Mouse (Mus musculus) heart, embryonic 13.5 days (tissue): ENCODE results near the gene Isoc2a. TPM values are rescaled to one million over a fixed set of nuclear protein-coding genes. Genes with fewer than 3 reads are reported as not detected.

Experiments
- ATAC-seq: fragments of 200-750 bp; cut with Nextera tagmentation; 2 replicates; pipeline ENCODE4 v1.8.0; 2017; ENCODE audit warnings: moderate TSS enrichment; ENCODE audit not compliant: insufficient number of reproducible peaks, low FRiP score, low TSS enrichment; ENCODE audit errors: extremely low read depth
- H3K27ac ChIP-seq: fragments of 300-500 bp; sonication (generic); replicated peaks from 2 replicates; pipeline ENCODE4 v1.5.1; 2015; ENCODE audit warnings: moderate library complexity, mild to moderate bottlenecking, inconsistent platforms
- H3K27me3 ChIP-seq: fragments of 300-500 bp; sonication (generic); replicated peaks from 2 replicates; pipeline ENCODE4 v1.6.1; 2015; ENCODE audit warnings: mild to moderate bottlenecking, inconsistent platforms
- H3K36me3 ChIP-seq: fragments of 300-500 bp; sonication (generic); 2 replicates; pipeline ENCODE4 v1.6.1; 2015; ENCODE audit warnings: mild to moderate bottlenecking, inconsistent platforms
- H3K4me1 ChIP-seq: fragments of 300-500 bp; sonication (generic); 2 replicates; pipeline ENCODE4 v1.6.1; 2015; ENCODE audit warnings: inconsistent platforms
- H3K4me2 ChIP-seq: fragments of 300-500 bp; sonication (generic); 2 replicates; pipeline ENCODE4 v1.6.1; 2015; ENCODE audit warnings: inconsistent platforms, mild to moderate bottlenecking, moderate library complexity
- H3K4me3 ChIP-seq: fragments of 300-500 bp; sonication (generic); 2 replicates; pipeline ENCODE4 v1.5.1; 2015; ENCODE audit warnings: moderate library complexity, mild to moderate bottlenecking, inconsistent platforms
- H3K9ac ChIP-seq: fragments of 300-500 bp; sonication (generic); 2 replicates; pipeline ENCODE4 v1.6.1; 2015; ENCODE audit warnings: inconsistent platforms, mild to moderate bottlenecking, moderate library complexity
- H3K9me3 ChIP-seq: fragments of 300-500 bp; sonication (generic); 2 replicates; pipeline ENCODE4 v1.6.1; 2016; ENCODE audit warnings: inconsistent platforms
- WGBS: fragments of 180-500 bp; shearing (Covaris S2); methylation state at CpG from one replicate; pipeline ENCODE4 v1.1.7; 2015; ENCODE audit warnings: mixed read lengths; 5-methylcytosine and 5-hydroxymethylcytosine counted together
- polyA plus RNA-seq: library from polyadenylated mRNA; unstranded; fragments of >200 nt; fragmentation: Nextera tagmentation; extraction: Ambion mirVana; gene quantifications from 2 replicates; pipeline ENCODE4 v1.2.1, GENCODE M21; 2015

The Isoc2a gene
- polyA plus RNA-seq, 1 experiment from 2014 or later: 1.4 TPM

- Histone ChIP-seq H3K36me3 (no peaks in the 10 kb centered on the region), H3K4me3 (peak overlapping the region; percentile 49), H3K9me3 (peaks cover 4% of the 10 kb centered on the region; the same call in 1 of the 2 replicates), H3K4me2 (peak overlapping the region; percentile 71), H3K4me1 (peaks cover 18% of the 10 kb centered on the region), H3K27ac (peak overlapping the region; percentile 87), H3K9ac (peak overlapping the region; percentile 77), H3K27me3 (peaks cover 5% of the 10 kb centered on the region; the same call in 1 of the 2 replicates)
- WGBS: 17% methylated on average over 10 of the region's 11 CpGs
- no peak for ATAC-seq
These were observed 23.5 kb downstream of the Isoc2a start for GRCm38 (mm10) chr7:4900523-4900851.

GRCm38 (mm10) chr7:4901171-4901570, 24.2 kb downstream of the Isoc2a start:
- peaks cover 4% of the 10 kb centered on the region; the same call in 1 of the 2 replicates for H3K9me3 ChIP-seq
- peak overlapping the region; percentile 49 for H3K4me3 ChIP-seq
- H3K4me1 ChIP-seq: peaks cover 18% of the 10 kb centered on the region
- no peak for ATAC-seq
- H3K27me3 ChIP-seq: peaks cover 5% of the 10 kb centered on the region; the same call in 1 of the 2 replicates
- H3K9ac ChIP-seq: no peak overlapping the region
- H3K27ac ChIP-seq: peak overlapping the region; percentile 87; the same call in 1 of the 2 replicates
- 50% methylated on average over 8 of the region's 8 CpGs for WGBS
- H3K36me3 ChIP-seq: no peaks in the 10 kb centered on the region
- H3K4me2 ChIP-seq: peak overlapping the region; percentile 71

- no peaks in the 10 kb centered on the region for H3K36me3 ChIP-seq
- no peak overlapping the region for H3K9ac ChIP-seq
- 75% methylated on average over 9 of the region's 9 CpGs for WGBS
- peaks cover 5% of the 10 kb centered on the region; the same call in 1 of the 2 replicates for H3K27me3 ChIP-seq
- peaks cover 27% of the 10 kb centered on the region for H3K4me1 ChIP-seq
- no peak overlapping the region for H3K4me2 ChIP-seq
- ATAC-seq: no peak
- H3K27ac ChIP-seq: no peak overlapping the region
- H3K4me3 ChIP-seq: no peak overlapping the region
- H3K9me3 ChIP-seq: peaks cover 4% of the 10 kb centered on the region; the same call in 1 of the 2 replicates
These were observed 25.5 kb downstream of the Isoc2a start for GRCm38 (mm10) chr7:4902404-4902803.

- Histone ChIP-seq H3K9me3 (no peaks in the 10 kb centered on the region), H3K36me3 (no peaks in the 10 kb centered on the region), H3K4me3 (no peak within 1 kb of the TSS), H3K4me2 (no peak within 1 kb of the TSS), H3K27me3 (no peaks in the 10 kb centered on the region), H3K9ac (0 out of 2 replicates have a peak within 1 kb of the TSS, but pooled peaks have one; percentile 24), H3K27ac (no peak within 1 kb of the TSS), H3K4me1 (peaks cover 9% of the 10 kb centered on the region; the same call in 1 of the 2 replicates)
- no peak for ATAC-seq
- 34% methylated on average over 10 of the region's 10 CpGs for WGBS
These were observed 29.6 kb downstream of the Isoc2a start, which contains the start of gene Gm36210 for GRCm38 (mm10) chr7:4906466-4906950. TSS of gene Gm36210 (minus strand) at chr7:4906516.

GRCm38 (mm10) chr7:4911561-4911960, 34.6 kb downstream of the Isoc2a start:
- no peaks in the 10 kb centered on the region for H3K9me3 ChIP-seq
- H3K4me3 ChIP-seq: no peak overlapping the region
- H3K27me3 ChIP-seq: no peaks in the 10 kb centered on the region
- no peaks in the 10 kb centered on the region for H3K36me3 ChIP-seq
- WGBS: 31% methylated on average over 9 of the region's 9 CpGs
- no peak overlapping the region for H3K9ac ChIP-seq
- H3K4me2 ChIP-seq: no peak overlapping the region
- peaks cover 22% of the 10 kb centered on the region for H3K4me1 ChIP-seq
- no peak overlapping the region for H3K27ac ChIP-seq
- ATAC-seq: no peak

GRCm38 (mm10) chr7:4912248-4912647, 35.3 kb downstream of the Isoc2a start:
- Histone ChIP-seq H3K9ac (no peak overlapping the region), H3K27me3 (no peaks in the 10 kb centered on the region), H3K4me2 (no peak overlapping the region), H3K4me1 (peaks cover 21% of the 10 kb centered on the region), H3K9me3 (no peaks in the 10 kb centered on the region), H3K4me3 (no peak overlapping the region), H3K36me3 (peaks cover 2% of the 10 kb centered on the region), H3K27ac (no peak overlapping the region)
- WGBS: 50% methylated on average over 5 of the region's 5 CpGs
- ATAC-seq: no peak

- H3K4me2 ChIP-seq: peak within 1 kb of the TSS; percentile 95
- no peaks in the 10 kb centered on the region for H3K27me3 ChIP-seq
- 1% methylated on average over 53 of the region's 56 CpGs for WGBS
- H3K36me3 ChIP-seq: peaks cover 30% of the 10 kb centered on the region
- peak within 1 kb of the TSS; percentile 95 for H3K27ac ChIP-seq
- no peaks in the 10 kb centered on the region for H3K9me3 ChIP-seq
- peaks cover 21% of the 10 kb centered on the region for H3K4me1 ChIP-seq
- ATAC-seq: peak; percentile 81
- H3K4me3 ChIP-seq: peak within 1 kb of the TSS; percentile 78
- H3K9ac ChIP-seq: peak within 1 kb of the TSS; percentile 96
These were observed 38.2 kb downstream of the Isoc2a start, which contains the start of gene Zfp628 for GRCm38 (mm10) chr7:4915007-4915665. TSS of gene Zfp628 (plus strand) at chr7:4915217.

GRCm38 (mm10) chr7:4915669-4916416, 38.9 kb downstream of the Isoc2a start:
- Histone ChIP-seq H3K27me3 (no peaks in the 10 kb centered on the region), H3K36me3 (peaks cover 38% of the 10 kb centered on the region), H3K9ac (peak overlapping the region; percentile 96), H3K4me3 (peak overlapping the region; percentile 78), H3K27ac (peak overlapping the region; percentile 95), H3K4me2 (peak overlapping the region; percentile 95), H3K4me1 (peaks cover 26% of the 10 kb centered on the region), H3K9me3 (no peaks in the 10 kb centered on the region)
- no peak for ATAC-seq
- 23% methylated on average over 14 of the region's 14 CpGs for WGBS

GRCm38 (mm10) chr7:4917494-4917893, 40.5 kb downstream of the Isoc2a start:
- 86% methylated on average over 2 of the region's 2 CpGs for WGBS

GRCm38 (mm10) chr7:4918681-4919080, 41.7 kb downstream of the Isoc2a start:
- H3K4me3 ChIP-seq: no peak overlapping the region
- H3K9ac ChIP-seq: no peak overlapping the region
- no peaks in the 10 kb centered on the region for H3K27me3 ChIP-seq
- H3K27ac ChIP-seq: no peak overlapping the region
- H3K36me3 ChIP-seq: peaks cover 41% of the 10 kb centered on the region
- H3K9me3 ChIP-seq: no peaks in the 10 kb centered on the region
- ATAC-seq: no peak
- no peak overlapping the region for H3K4me2 ChIP-seq
- 90% methylated on average over 15 of the region's 15 CpGs for WGBS
- peaks cover 54% of the 10 kb centered on the region for H3K4me1 ChIP-seq

More at GRCm38 (mm10) chr7:4917494-4917893, 40.5 kb downstream of the Isoc2a start:
- Histone ChIP-seq H3K4me3 (no peak overlapping the region), H3K9me3 (no peaks in the 10 kb centered on the region), H3K4me1 (peaks cover 42% of the 10 kb centered on the region), H3K36me3 (peaks cover 41% of the 10 kb centered on the region), H3K4me2 (no peak overlapping the region), H3K27me3 (no peaks in the 10 kb centered on the region), H3K9ac (peak overlapping the region; percentile 5; the same call in 1 of the 2 replicates), H3K27ac (no peak overlapping the region)
- ATAC-seq: no peak

- Histone ChIP-seq H3K36me3 (peaks cover 41% of the 10 kb centered on the region), H3K9me3 (no peaks in the 10 kb centered on the region), H3K9ac (no peak overlapping the region), H3K4me3 (no peak overlapping the region), H3K4me2 (no peak overlapping the region), H3K4me1 (peaks cover 56% of the 10 kb centered on the region), H3K27ac (no peak overlapping the region), H3K27me3 (no peaks in the 10 kb centered on the region; the same call in 1 of the 2 replicates)
- WGBS: 81% methylated on average over 21 of the region's 21 CpGs
- ATAC-seq: no peak
These were observed 42.1 kb downstream of the Isoc2a start for GRCm38 (mm10) chr7:4919096-4919495.
